Mouse (Mus musculus): ENCODE measurements around the gene Inf2. TPM values are rescaled to one million over a fixed set of nuclear protein-coding genes. Genes with fewer than 3 reads are reported as not detected.

Inf2 gene
- total RNA-seq, 2 experiments from 2014 or later = 18.6 to 19.7 TPM

DNA sequence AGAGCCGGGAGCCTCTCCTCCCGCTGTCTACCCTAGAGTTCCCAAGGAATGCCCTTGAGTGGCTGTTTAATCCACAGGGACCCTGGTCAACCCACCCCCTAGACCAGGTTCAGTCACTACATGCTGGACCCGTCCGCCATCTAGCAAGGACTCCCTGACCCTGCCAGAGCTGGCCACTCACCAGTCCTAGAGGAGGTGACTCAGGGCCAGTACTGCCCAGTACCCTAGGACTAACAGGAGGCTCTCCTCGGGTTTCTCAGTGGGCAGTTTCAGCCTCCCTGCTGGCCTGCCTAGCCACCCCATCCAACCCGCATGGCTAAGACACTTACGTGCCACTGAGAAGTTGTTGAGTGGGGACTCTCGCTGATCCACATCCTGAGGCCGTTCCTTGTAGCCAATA, 73.3 kb downstream of the Inf2 start:
- no peak for DNase-seq

DNA sequence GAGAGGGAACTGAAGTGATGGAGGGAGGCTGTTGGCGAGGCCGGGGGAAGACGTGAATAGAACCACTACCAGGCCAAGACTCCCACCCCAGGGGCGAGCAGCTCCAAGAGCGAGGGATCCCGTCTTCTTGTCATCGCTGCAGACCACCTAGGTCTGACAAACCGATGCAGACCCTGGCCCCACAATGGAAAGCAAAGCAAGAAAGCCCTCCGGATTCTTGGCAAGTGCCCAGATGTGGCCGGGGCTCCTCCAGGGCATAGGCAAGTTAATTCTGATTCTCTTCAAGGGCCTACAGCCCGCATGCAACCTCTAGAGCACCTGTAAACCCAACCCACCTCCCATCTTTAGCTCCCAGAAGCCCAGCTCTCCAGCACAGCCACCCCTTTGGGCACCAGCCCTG, 74.7 kb downstream of the Inf2 start:
- DNase-seq = no peak

DNA sequence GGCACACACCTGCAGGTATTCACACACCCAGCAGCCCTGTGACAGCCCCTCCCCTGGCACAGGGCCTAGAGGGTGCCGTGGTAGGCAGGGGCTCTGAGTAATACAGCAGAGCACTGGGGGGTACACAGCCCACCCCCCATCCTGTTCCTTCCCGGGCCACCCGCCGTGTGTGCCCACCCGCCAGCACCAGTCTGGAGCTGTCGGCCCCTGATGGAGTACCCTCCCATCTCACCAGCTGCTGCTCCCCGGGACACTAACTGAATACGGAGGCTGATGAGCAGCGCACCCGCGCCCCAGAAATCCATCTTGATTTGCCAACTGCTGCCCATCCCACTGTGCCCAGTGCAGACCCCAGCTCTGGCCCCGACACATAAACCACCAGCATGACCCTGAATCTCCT, 75.1 kb downstream of the Inf2 start:
- DNase-seq = no peak

DNA sequence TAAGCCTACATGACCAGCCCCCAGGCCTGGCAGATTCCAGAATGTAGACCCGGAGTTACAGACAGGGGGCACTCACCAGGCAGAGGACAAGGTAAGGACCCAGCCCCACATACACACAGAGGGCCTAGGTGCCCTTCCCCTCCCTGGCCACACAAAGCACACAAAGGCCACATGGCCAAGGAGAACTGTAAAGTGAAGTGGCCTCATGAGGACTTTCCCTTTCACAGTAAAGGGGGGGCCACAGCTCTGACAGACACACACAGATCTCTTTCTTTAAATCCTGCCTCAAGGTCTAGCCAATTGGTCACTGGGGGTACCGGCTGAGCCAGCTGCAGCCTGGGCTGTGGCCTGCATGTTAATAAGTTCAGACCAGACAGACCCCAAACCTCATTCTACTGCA, 75.5 kb downstream of the Inf2 start:
- no peak for DNase-seq

DNA sequence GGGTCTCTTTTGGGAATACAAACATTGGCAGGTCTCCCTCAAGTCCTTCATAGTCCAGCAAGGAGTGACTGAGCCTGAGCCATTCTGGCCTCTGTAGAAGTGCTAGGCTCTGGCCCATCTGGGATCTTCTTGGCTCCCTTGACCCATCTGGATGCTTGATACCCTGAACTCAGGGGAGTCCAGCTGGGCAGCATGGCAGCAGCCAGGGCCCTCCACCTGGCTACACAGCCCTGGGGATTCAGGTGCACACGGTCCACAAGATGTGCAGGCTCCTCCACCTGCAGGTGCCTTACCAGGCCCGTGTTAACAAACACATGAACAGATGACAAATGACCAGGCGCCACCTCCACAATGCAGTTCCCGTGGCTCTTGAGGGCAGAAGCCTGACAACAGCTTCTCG, 76.1 kb downstream of the Inf2 start:
- DNase-seq = no peak

Small RNA genes within 50 kb of the gene (microRNA-seq; reads per million reads assigned to microRNA genes)
- 1.8 to 2.8 reads per million in 2 experiments for gene Mir6939

Other genes with a start within 250 kb of the Inf2 start
- gene A530016L24Rik, start 99.3 kb upstream of the Inf2 start, total RNA-seq (2021) = 10 to 100 TPM; 25.6 to 26.5 TPM
- under 1 TPM; 0.11 to 0.12 TPM for gene Tmem179, start 72.0 kb upstream of the Inf2 start, total RNA-seq (2021)
- 100 to 1,000 TPM; 135 to 137 TPM for gene Adssl1, start 31.3 kb downstream of the Inf2 start, total RNA-seq (2021)
- 10 to 100 TPM; 39.9 to 43.2 TPM for gene Siva1, start 55.9 kb downstream of the Inf2 start, total RNA-seq (2021)
- gene Akt1, start 86.1 kb downstream of the Inf2 start, total RNA-seq (2021) = 100 to 1,000 TPM; 352 to 392 TPM
- gene Zbtb42, start 90.0 kb downstream of the Inf2 start, total RNA-seq (2021) = 10 to 100 TPM in 1 of 2 experiments, 1 to 10 TPM in 1; 10.0 to 10.1 TPM
- gene Cep170b, start 131.7 kb downstream of the Inf2 start, total RNA-seq (2021) = 10 to 100 TPM; 13.1 to 14.1 TPM
- 1 to 10 TPM; 3.4 to 4.1 TPM for gene Pld4, start 171.9 kb downstream of the Inf2 start, total RNA-seq (2021)
- gene Ahnak2, start 213.9 kb downstream of the Inf2 start, total RNA-seq (2021) = 10 to 100 TPM; 13.5 to 16.8 TPM
- gene Clba1, start 220.2 kb downstream of the Inf2 start, total RNA-seq (2021) = 1 to 10 TPM; 4.5 to 6.0 TPM
- gene Cdca4, start 240.6 kb downstream of the Inf2 start, total RNA-seq (2021) = 10 to 100 TPM; 25.8 to 26.8 TPM

All from heart, postnatal 4 days (tissue).